Mouse (Mus musculus): Measurements from ENCODE around the gene Hbq1b.

The Hbq1b gene

GRCm38 (mm10) chr11:32286695-32287492 lies at the start of gene Hbq1b:
Hbq1b (plus strand) TSS chr11:32286965.
- peak; percentile 74 for DNase-seq (ENCODE audit: low spot score)

GRCm38 (mm10) chr11:32237411-32237795 lies 49.4 kb upstream of the Hbq1b start:
- DNase-seq (ENCODE audit: low spot score) = no peak

- peak; percentile 78 for DNase-seq (ENCODE audit: low spot score)
These were observed 48.5 kb upstream of the Hbq1b start for GRCm38 (mm10) chr11:32238093-32238860.

- no peak for DNase-seq (ENCODE audit: low spot score)
These were observed 45.4 kb upstream of the Hbq1b start for GRCm38 (mm10) chr11:32241391-32241790.

GRCm38 (mm10) chr11:32242209-32242608 lies 44.6 kb upstream of the Hbq1b start:
- DNase-seq (ENCODE audit: low spot score) = no peak

GRCm38 (mm10) chr11:32243205-32243955 lies 43.4 kb upstream of the Hbq1b start:
- peak; percentile 22 for DNase-seq (ENCODE audit: low spot score)

GRCm38 (mm10) chr11:32244064-32244463 lies 42.7 kb upstream of the Hbq1b start:
- no peak for DNase-seq (ENCODE audit: low spot score)

GRCm38 (mm10) chr11:32244617-32245016 lies 42.1 kb upstream of the Hbq1b start:
- DNase-seq (ENCODE audit: low spot score) = no peak

- no peak for DNase-seq (ENCODE audit: low spot score)
These were observed 41.2 kb upstream of the Hbq1b start for GRCm38 (mm10) chr11:32245614-32246013.

- DNase-seq (ENCODE audit: low spot score) = no peak
These were observed 39.7 kb upstream of the Hbq1b start for GRCm38 (mm10) chr11:32247068-32247467.

GRCm38 (mm10) chr11:32248350-32248749 lies 38.4 kb upstream of the Hbq1b start:
- no peak for DNase-seq (ENCODE audit: low spot score)

GRCm38 (mm10) chr11:32250880-32251763 lies 35.6 kb upstream of the Hbq1b start:
- DNase-seq (ENCODE audit: low spot score) = no peak

GRCm38 (mm10) chr11:32253121-32253520 lies 33.6 kb upstream of the Hbq1b start:
- no peak for DNase-seq (ENCODE audit: low spot score)

- no peak for DNase-seq (ENCODE audit: low spot score)
These were observed 30.6 kb upstream of the Hbq1b start for GRCm38 (mm10) chr11:32256146-32256545.

- no peak for DNase-seq (ENCODE audit: low spot score)
These were observed 30.2 kb upstream of the Hbq1b start for GRCm38 (mm10) chr11:32256566-32256965.

- peak; percentile 63 for DNase-seq (ENCODE audit: low spot score)
These were observed 23.9 kb upstream of the Hbq1b start for GRCm38 (mm10) chr11:32262674-32263415.

- DNase-seq (ENCODE audit: low spot score) = no peak
These were observed 21.5 kb upstream of the Hbq1b start for GRCm38 (mm10) chr11:32265117-32265738.

GRCm38 (mm10) chr11:32266194-32266593 lies 20.6 kb upstream of the Hbq1b start:
- DNase-seq (ENCODE audit: low spot score) = no peak

- DNase-seq (ENCODE audit: low spot score) = peak; percentile 25
These were observed 20.0 kb upstream of the Hbq1b start for GRCm38 (mm10) chr11:32266776-32267175.

- peak; percentile 95 for DNase-seq (ENCODE audit: low spot score)
These were observed 19.4 kb upstream of the Hbq1b start, which contains the start of gene Nprl3 for GRCm38 (mm10) chr11:32267188-32267884. Nprl3 (minus strand) TSS chr11:32267707.

Data from embryo, embryonic 10.5 days (tissue).